Mouse (Mus musculus): Measurements from ENCODE around the gene Thap2. TPM values are rescaled to one million over a fixed set of nuclear protein-coding genes. Genes with fewer than 3 reads are reported as not detected.

Thap2 gene
- polyA plus RNA-seq, 1 experiment: 7.4 TPM

- no peak for TF ChIP-seq CTCF (conservative IDR thresholded peaks at IDR 0.05; ENCODE audit: insufficient read depth, insufficient read length, low read depth, low read length)
- TF ChIP-seq POLR2A (IDR thresholded peaks at IDR 0.05; ENCODE audit: low read depth, low read length): no peak
- Histone ChIP-seq H3K36me3 (ENCODE audit: control insufficient read depth, insufficient read depth, low read length) (no peaks in the 10 kb centered on the region; the same call in 1 of the 2 replicates), H3K4me1 (ENCODE audit: control insufficient read depth, insufficient read depth, low read length) (no peaks in the 10 kb centered on the region), H3K4me3 (ENCODE audit: insufficient read depth, low read depth, low read length) (no peak overlapping the region), H3K27me3 (replicated peaks; ENCODE audit: control insufficient read depth, insufficient read depth, low read length) (no peaks in the 10 kb centered on the region), H3K27ac (ENCODE audit: insufficient read depth, low read depth, low read length) (no peak overlapping the region)
- DNase-seq: no peak
- WGBS: 94% methylated on average over 7 of the region's 7 CpGs
Measured at GRCm38 (mm10) chr10:115339820-115340328, 44.4 kb downstream of the Thap2 start.

GRCm38 (mm10) chr10:115336901-115337300 lies 47.3 kb downstream of the Thap2 start:
- Histone ChIP-seq H3K27me3 (replicated peaks; ENCODE audit: control insufficient read depth, insufficient read depth, low read length) (no peaks in the 10 kb centered on the region), H3K27ac (ENCODE audit: insufficient read depth, low read depth, low read length) (no peak overlapping the region), H3K36me3 (ENCODE audit: control insufficient read depth, insufficient read depth, low read length) (no peaks in the 10 kb centered on the region; the same call in 1 of the 2 replicates), H3K4me3 (ENCODE audit: insufficient read depth, low read depth, low read length) (no peak overlapping the region), H3K4me1 (ENCODE audit: control insufficient read depth, insufficient read depth, low read length) (no peaks in the 10 kb centered on the region)
- 82% methylated on average over 4 of the region's 4 CpGs for WGBS
- TF ChIP-seq POLR2A (IDR thresholded peaks at IDR 0.05; ENCODE audit: low read depth, low read length): no peak
- TF ChIP-seq CTCF (conservative IDR thresholded peaks at IDR 0.05; ENCODE audit: insufficient read depth, insufficient read length, low read depth, low read length): no peak
- DNase-seq: no peak

- H3K27ac ChIP-seq (ENCODE audit: insufficient read depth, low read depth, low read length): no peak overlapping the region
Measured at GRCm38 (mm10) chr10:115333528-115333927, 50.7 kb downstream of the Thap2 start.

GRCm38 (mm10) chr10:115332997-115333396 lies 51.2 kb downstream of the Thap2 start:
- no peak for DNase-seq
- no peaks in the 10 kb centered on the region for H3K4me1 ChIP-seq (ENCODE audit: control insufficient read depth, insufficient read depth, low read length)
- 85% methylated on average over 4 of the region's 4 CpGs for WGBS
- H3K27me3 ChIP-seq (replicated peaks; ENCODE audit: control insufficient read depth, insufficient read depth, low read length): no peaks in the 10 kb centered on the region
- TF ChIP-seq CTCF (conservative IDR thresholded peaks at IDR 0.05; ENCODE audit: insufficient read depth, insufficient read length, low read depth, low read length) (no peak), POLR2A (IDR thresholded peaks at IDR 0.05; ENCODE audit: low read depth, low read length) (no peak)
- H3K27ac ChIP-seq (ENCODE audit: insufficient read depth, low read depth, low read length): no peak overlapping the region
- no peak overlapping the region for H3K4me3 ChIP-seq (ENCODE audit: insufficient read depth, low read depth, low read length)
- H3K36me3 ChIP-seq (ENCODE audit: control insufficient read depth, insufficient read depth, low read length): no peaks in the 10 kb centered on the region

More at GRCm38 (mm10) chr10:115333528-115333927, 50.7 kb downstream of the Thap2 start:
- H3K4me3 ChIP-seq (ENCODE audit: insufficient read depth, low read depth, low read length): no peak overlapping the region
- H3K27me3 ChIP-seq (replicated peaks; ENCODE audit: control insufficient read depth, insufficient read depth, low read length): no peaks in the 10 kb centered on the region
- WGBS: 78% methylated on average over 9 of the region's 9 CpGs
- TF ChIP-seq POLR2A (IDR thresholded peaks at IDR 0.05; ENCODE audit: low read depth, low read length): no peak
- TF ChIP-seq CTCF (conservative IDR thresholded peaks at IDR 0.05; ENCODE audit: insufficient read depth, insufficient read length, low read depth, low read length): no peak
- no peaks in the 10 kb centered on the region for H3K4me1 ChIP-seq (ENCODE audit: control insufficient read depth, insufficient read depth, low read length)
- no peaks in the 10 kb centered on the region for H3K36me3 ChIP-seq (ENCODE audit: control insufficient read depth, insufficient read depth, low read length)
- DNase-seq: no peak

DNA sequence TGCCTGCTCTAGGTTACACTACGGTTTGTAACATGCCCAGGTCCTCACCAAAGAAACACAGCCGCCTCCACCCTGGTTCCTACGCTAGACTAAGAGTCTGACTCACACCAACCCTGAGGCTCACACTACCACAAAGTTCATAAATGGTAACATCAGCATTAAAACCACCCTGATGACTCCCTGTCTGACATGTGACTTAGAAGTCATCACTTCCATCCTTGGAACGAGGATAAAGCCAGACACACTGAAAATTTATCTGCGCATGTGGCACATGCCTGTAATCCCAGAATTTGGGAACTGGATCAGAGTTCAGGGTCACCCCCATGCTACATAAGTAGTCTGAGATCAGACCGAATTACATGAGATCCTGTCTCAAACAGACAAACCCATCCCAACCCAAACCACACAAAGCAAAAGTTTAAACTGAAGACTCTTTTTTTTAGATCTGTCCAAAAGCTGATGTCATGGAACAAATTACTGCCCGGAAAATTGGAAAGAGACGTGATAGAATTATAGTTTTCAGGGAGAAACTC lies 51.8 kb downstream of the Thap2 start:
- no peak overlapping the region for H3K27ac ChIP-seq (ENCODE audit: insufficient read depth, low read depth, low read length)
- H3K4me1 ChIP-seq (ENCODE audit: control insufficient read depth, insufficient read depth, low read length): no peaks in the 10 kb centered on the region
- no peak overlapping the region for H3K4me3 ChIP-seq (ENCODE audit: insufficient read depth, low read depth, low read length)
- TF ChIP-seq CTCF (conservative IDR thresholded peaks at IDR 0.05; ENCODE audit: insufficient read depth, insufficient read length, low read depth, low read length) (no peak), POLR2A (IDR thresholded peaks at IDR 0.05; ENCODE audit: low read depth, low read length) (no peak)
- DNase-seq: no peak
- H3K36me3 ChIP-seq (ENCODE audit: control insufficient read depth, insufficient read depth, low read length): no peaks in the 10 kb centered on the region
- H3K27me3 ChIP-seq (replicated peaks; ENCODE audit: control insufficient read depth, insufficient read depth, low read length): no peaks in the 10 kb centered on the region
- 76% methylated on average over 8 of the region's 8 CpGs for WGBS

DNA sequence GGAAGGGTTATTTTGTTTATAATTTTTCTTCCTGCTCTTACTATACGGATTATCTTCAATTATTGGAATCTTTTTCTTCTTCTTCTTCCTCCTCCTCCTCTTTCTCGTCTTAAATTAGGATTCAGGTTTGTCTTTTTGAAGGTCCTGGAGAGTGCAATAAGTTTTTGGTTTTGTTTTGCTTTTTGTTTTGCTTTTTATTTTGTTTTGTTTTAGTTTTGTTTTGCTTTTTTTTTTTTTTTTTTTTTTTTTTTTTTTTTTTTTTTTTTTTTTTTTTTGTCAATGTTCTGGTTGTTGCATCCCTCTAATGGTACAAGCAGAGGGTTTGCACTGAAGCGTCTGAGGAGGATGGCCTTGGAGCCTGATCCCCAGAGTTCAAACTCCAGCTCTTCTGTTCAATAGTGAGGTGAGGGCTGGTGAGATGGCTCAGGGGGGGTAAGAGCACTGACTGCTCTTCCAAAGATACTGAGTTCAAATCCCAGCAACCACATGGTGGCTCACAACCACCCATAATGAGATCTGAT lies 55.2 kb downstream of the Thap2 start:
- H3K27ac ChIP-seq (ENCODE audit: insufficient read depth, low read depth, low read length): no peak overlapping the region
- WGBS: 65% methylated on average over 3 of the region's 3 CpGs
- H3K4me3 ChIP-seq (ENCODE audit: insufficient read depth, low read depth, low read length): no peak overlapping the region
- H3K36me3 ChIP-seq (ENCODE audit: control insufficient read depth, insufficient read depth, low read length): no peaks in the 10 kb centered on the region
- TF ChIP-seq POLR2A (IDR thresholded peaks at IDR 0.05; ENCODE audit: low read depth, low read length) (no peak), CTCF (conservative IDR thresholded peaks at IDR 0.05; ENCODE audit: insufficient read depth, insufficient read length, low read depth, low read length) (no peak)
- H3K4me1 ChIP-seq (ENCODE audit: control insufficient read depth, insufficient read depth, low read length): no peaks in the 10 kb centered on the region
- no peak for DNase-seq
- H3K27me3 ChIP-seq (replicated peaks; ENCODE audit: control insufficient read depth, insufficient read depth, low read length): no peaks in the 10 kb centered on the region

- DNase-seq: peak; percentile 47
- H3K4me1 ChIP-seq (ENCODE audit: control insufficient read depth, insufficient read depth, low read length): no peaks in the 10 kb centered on the region
- TF ChIP-seq CTCF (conservative IDR thresholded peaks at IDR 0.05; ENCODE audit: insufficient read depth, insufficient read length, low read depth, low read length) (no peak), POLR2A (IDR thresholded peaks at IDR 0.05; ENCODE audit: low read depth, low read length) (no peak)
- WGBS: 63% methylated on average over 6 of the region's 6 CpGs
- H3K4me3 ChIP-seq (ENCODE audit: insufficient read depth, low read depth, low read length): no peak overlapping the region
- H3K27ac ChIP-seq (ENCODE audit: insufficient read depth, low read depth, low read length): no peak overlapping the region
- no peaks in the 10 kb centered on the region for H3K27me3 ChIP-seq (replicated peaks; ENCODE audit: control insufficient read depth, insufficient read depth, low read length)
- H3K36me3 ChIP-seq (ENCODE audit: control insufficient read depth, insufficient read depth, low read length): no peaks in the 10 kb centered on the region
Measured at GRCm38 (mm10) chr10:115328514-115328913, 55.7 kb downstream of the Thap2 start.
